Mouse (Mus musculus) gonadal fat pad, adult 2 months (tissue): ENCODE measurements around the gene Tex36. TPM values are rescaled to one million over a fixed set of nuclear protein-coding genes. Genes with fewer than 3 reads are reported as not detected.

ENCODE experiments used
- DNase-seq: peaks from one replicate; pipeline ENCODE4 v3.0.0-alpha.2; 2012; ENCODE audit warnings: low read depth
- polyA plus RNA-seq: library from polyadenylated mRNA; depleted of rRNA; stranded (reverse); fragments of >200 nt; gene quantifications from 2 replicates; pipeline ENCODE4 v1.2.3, GENCODE M21; 2012

The Tex36 gene
- polyA plus RNA-seq, 1 experiment: 0.11 TPM

GRCm38 (mm10) chr7:133591750-133592149, 10.2 kb downstream of the Tex36 start:
- DNase-seq: no peak

- no peak for DNase-seq
Observed at GRCm38 (mm10) chr7:133583216-133583615, 18.7 kb downstream of the Tex36 start.

GRCm38 (mm10) chr7:133580296-133580640, 21.7 kb downstream of the Tex36 start:
- no peak for DNase-seq

- no peak for DNase-seq
Observed at GRCm38 (mm10) chr7:133579491-133580295, 22.3 kb downstream of the Tex36 start.

- no peak for DNase-seq
Observed at GRCm38 (mm10) chr7:133576825-133577224, 25.1 kb downstream of the Tex36 start.

- no peak for DNase-seq
Observed at GRCm38 (mm10) chr7:133576281-133576680, 25.7 kb downstream of the Tex36 start.

GRCm38 (mm10) chr7:133571927-133572326, 30.0 kb downstream of the Tex36 start:
- no peak for DNase-seq

- DNase-seq: no peak
Observed at GRCm38 (mm10) chr7:133569194-133569880, 32.6 kb downstream of the Tex36 start.

GRCm38 (mm10) chr7:133564600-133564999, 37.4 kb downstream of the Tex36 start:
- DNase-seq: no peak

- no peak for DNase-seq
Observed at GRCm38 (mm10) chr7:133563175-133563824, 38.7 kb downstream of the Tex36 start.

GRCm38 (mm10) chr7:133555786-133556492, 46.0 kb downstream of the Tex36 start:
- DNase-seq: no peak

- no peak for DNase-seq
Observed at GRCm38 (mm10) chr7:133552306-133552991, 49.5 kb downstream of the Tex36 start.

- no peak for DNase-seq
Observed at GRCm38 (mm10) chr7:133551000-133551399, 51.0 kb downstream of the Tex36 start.

GRCm38 (mm10) chr7:133548434-133548833, 53.5 kb downstream of the Tex36 start:
- DNase-seq: no peak

- no peak for DNase-seq
Observed at GRCm38 (mm10) chr7:133545631-133546030, 56.3 kb downstream of the Tex36 start.

GRCm38 (mm10) chr7:133544966-133545365, 57.0 kb downstream of the Tex36 start:
- no peak for DNase-seq

- no peak for DNase-seq
Observed at GRCm38 (mm10) chr7:133543131-133543530, 58.8 kb downstream of the Tex36 start.

GRCm38 (mm10) chr7:133537366-133537765, 64.6 kb downstream of the Tex36 start:
- DNase-seq: no peak
